7 mouse cellular contexts compared by ENCODE assay signal in the genomic region with DNA sequence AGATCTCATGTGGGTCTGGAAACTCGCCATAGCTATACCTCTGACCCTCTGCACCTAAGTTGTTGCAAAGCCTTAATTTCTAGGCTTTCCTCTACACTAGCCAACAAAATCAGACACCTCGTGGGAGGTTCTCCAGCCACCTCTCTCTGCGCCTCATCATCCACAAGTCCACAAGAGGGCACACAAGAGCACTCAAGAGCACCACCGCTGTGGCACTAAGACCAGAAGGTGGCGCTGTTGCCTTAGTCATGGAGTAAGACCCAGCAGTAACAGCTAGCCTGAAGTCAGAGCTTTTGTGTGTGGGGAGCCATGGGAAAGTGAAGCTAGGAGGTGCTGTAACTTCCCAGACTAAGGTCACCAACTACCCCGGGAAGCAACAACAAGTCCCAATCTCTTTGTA. TPM values are rescaled to one million over a fixed set of nuclear protein-coding genes. Genes with fewer than 3 reads are reported as not detected.
A peak's percentile ranks its signal among the peaks of the same experiment; 100 is the strongest.
DNase-seq lines count a peak whose midpoint lies in the region; ATAC-seq lines count a peak whose summit lies in the region.

No protein-coding gene starts in this region.

- H3K36me3 ChIP-seq in embryonic facial prominence, embryonic 11.5 days (replicated peaks; ENCODE audit: control insufficient read depth, insufficient read depth, low read depth, low read length): no peaks in the 10 kb centered on the region
- H3K36me3 ChIP-seq in midbrain, embryonic 14.5 days (ENCODE audit: control insufficient read depth, insufficient read depth, low read length): no peaks in the 10 kb centered on the region

- no peak overlapping the region for H3K4me2 ChIP-seq in embryonic facial prominence, embryonic 11.5 days (ENCODE audit: low read depth, low read length)
- H3K4me2 ChIP-seq in midbrain, embryonic 14.5 days (ENCODE audit: low read length): no peak overlapping the region

- no peak overlapping the region for H3K4me3 ChIP-seq in embryonic facial prominence, embryonic 11.5 days (ENCODE audit: low read depth, low read length)
- H3K4me3 ChIP-seq in midbrain, embryonic 14.5 days (replicated peaks; ENCODE audit: low read depth, low read length): no peak overlapping the region

- intact Hi-C loops in left cerebral cortex, postnatal 4 days (cut with DNase I): loop anchor here (2.0 to 5.0 kb wide), 2 partner anchors 456 to 602 kb away; no protein-coding TSS in a partner anchor

- no peaks in the 10 kb centered on the region for H3K9me3 ChIP-seq in embryonic facial prominence, embryonic 11.5 days (replicated peaks; ENCODE audit: control insufficient read depth, low read length)
- no peaks in the 10 kb centered on the region for H3K9me3 ChIP-seq in midbrain, embryonic 14.5 days (ENCODE audit: control insufficient read depth, low read length)

- peak; percentile 92 for ATAC-seq in embryonic facial prominence, embryonic 11.5 days (replicated peaks; ENCODE audit: insufficient number of reproducible peaks, low FRiP score, low TSS enrichment, low read depth)
- ATAC-seq in granulocyte monocyte progenitor cell, adult 5-6 weeks (replicated peaks; ENCODE audit: poor library complexity, severe bottlenecking): peak; percentile 99
- peak; percentile 90; the same call in 1 of the 2 replicates for ATAC-seq in midbrain, embryonic 14.5 days (ENCODE audit: low FRiP score, low TSS enrichment)

- no peak overlapping the region for H3K27ac ChIP-seq in embryonic facial prominence, embryonic 11.5 days (replicated peaks; ENCODE audit: low read depth, low read length)
- H3K27ac ChIP-seq in midbrain, embryonic 14.5 days (replicated peaks; ENCODE audit: low read depth, low read length): no peak overlapping the region

- no peaks in the 10 kb centered on the region for H3K27me3 ChIP-seq in embryonic facial prominence, embryonic 11.5 days (ENCODE audit: control insufficient read depth, insufficient read depth, low read length)
- H3K27me3 ChIP-seq in midbrain, embryonic 14.5 days (ENCODE audit: control insufficient read depth, insufficient read depth, low read length): no peaks in the 10 kb centered on the region

- H3K9ac ChIP-seq in embryonic facial prominence, embryonic 11.5 days (replicated peaks; ENCODE audit: low read length): no peak overlapping the region
- no peak overlapping the region for H3K9ac ChIP-seq in midbrain, embryonic 14.5 days (replicated peaks; ENCODE audit: low read length)

- DNase-seq in adrenal gland, postnatal 14 days: peak; percentile 96
- peak; percentile 99 for DNase-seq in embryonic facial prominence, embryonic 11.5 days (ENCODE audit: low spot score)
- DNase-seq in kidney, adult 11 months: peak; percentile 83
- DNase-seq in left cerebral cortex, postnatal 4 days: peak; percentile 96
- DNase-seq in midbrain, embryonic 14.5 days: peak; percentile 100
- peak; percentile 58 to 80 for DNase-seq in spleen, adult 18-20 months

- 1% methylated on average over 6 of the region's 6 CpGs for WGBS in embryonic facial prominence, embryonic 11.5 days
- WGBS in midbrain, embryonic 14.5 days: 3% methylated on average over 6 of the region's 6 CpGs

- H3K4me1 ChIP-seq in embryonic facial prominence, embryonic 11.5 days (ENCODE audit: control insufficient read depth, insufficient read depth, low read length): no peaks in the 10 kb centered on the region
- H3K4me1 ChIP-seq in midbrain, embryonic 14.5 days (ENCODE audit: control insufficient read depth, insufficient read depth, low read length): no peaks in the 10 kb centered on the region

RNA-seq across cellular contexts. Expression of a gene that starts 53.6 kb away (rescaled TPM):
- 24.8 and 25.4 TPM in 2 replicates for total RNA-seq in adrenal gland, postnatal 14 days (2021)
- 22.6 and 22.8 TPM in 2 replicates for polyA plus RNA-seq in embryonic facial prominence, embryonic 11.5 days (2014; fragmentation: Nextera tagmentation; extraction: Ambion mirVana)
- 15.5 and 20.8 TPM in 2 replicates for total RNA-seq in granulocyte monocyte progenitor cell, adult 5-6 weeks (2014; fragmentation: Nextera tagmentation)
- 11.4 and 15.3 TPM in 2 replicates for total RNA-seq in granulocyte monocyte progenitor cell, adult 5-6 weeks (2017)
- 10 to 100 TPM; 28.6 to 31.6 TPM for total RNA-seq in left cerebral cortex, postnatal 4 days (2021)
- polyA plus RNA-seq in midbrain, embryonic 14.5 days (2014; fragmentation: Nextera tagmentation; extraction: Ambion mirVana): 16.6 and 27.2 TPM in 2 replicates
